Mouse (Mus musculus) liver, adult (tissue): ENCODE results near the gene Arnt.

Experiments used
- GATA4 ChIP-seq: IDR thresholded peaks from 2 replicates; pipeline ENCODE4 v1.6.1; 2014; ENCODE audit warnings: mild to moderate bottlenecking, low read length; ENCODE audit not compliant: insufficient replicate concordance

Gene Arnt

GRCm38 (mm10) chr3:95450915-95451314 lies 16.7 kb downstream of the Arnt start:
- no peak for TF ChIP-seq GATA4

GRCm38 (mm10) chr3:95456367-95456766 lies 22.2 kb downstream of the Arnt start:
- no peak for TF ChIP-seq GATA4

GRCm38 (mm10) chr3:95457758-95458157 lies 23.6 kb downstream of the Arnt start:
- TF ChIP-seq GATA4: no peak

- no peak for TF ChIP-seq GATA4
Measured at GRCm38 (mm10) chr3:95459381-95459780, 25.2 kb downstream of the Arnt start.

GRCm38 (mm10) chr3:95463852-95464251 lies 29.7 kb downstream of the Arnt start:
- no peak for TF ChIP-seq GATA4

GRCm38 (mm10) chr3:95478966-95479365 lies 44.8 kb downstream of the Arnt start:
- no peak for TF ChIP-seq GATA4

- TF ChIP-seq GATA4: no peak
Measured at GRCm38 (mm10) chr3:95486421-95486820, 52.2 kb downstream of the Arnt start.

- no peak for TF ChIP-seq GATA4
Measured at GRCm38 (mm10) chr3:95488679-95489078, 54.5 kb downstream of the Arnt start.

- no peak for TF ChIP-seq GATA4
Measured at GRCm38 (mm10) chr3:95490238-95490637, 56.0 kb downstream of the Arnt start.

- no peak for TF ChIP-seq GATA4
Measured at GRCm38 (mm10) chr3:95494342-95494741, 60.2 kb downstream of the Arnt start.

- no peak for TF ChIP-seq GATA4
Measured at GRCm38 (mm10) chr3:95498229-95498628, 64.0 kb downstream of the Arnt start.

- no peak for TF ChIP-seq GATA4
Measured at GRCm38 (mm10) chr3:95499024-95499423, 64.8 kb downstream of the Arnt start, which contains the start of gene Ctsk. Gene Ctsk (plus strand): TSS chr3:95499256.

- TF ChIP-seq GATA4: no peak
Measured at GRCm38 (mm10) chr3:95499496-95500140, 65.4 kb downstream of the Arnt start.

- no peak for TF ChIP-seq GATA4
Measured at GRCm38 (mm10) chr3:95502312-95502711, 68.1 kb downstream of the Arnt start.

- TF ChIP-seq GATA4: no peak
Measured at GRCm38 (mm10) chr3:95509348-95509747, 75.2 kb downstream of the Arnt start.

GRCm38 (mm10) chr3:95511611-95512180 lies 77.5 kb downstream of the Arnt start:
- TF ChIP-seq GATA4: no peak

GRCm38 (mm10) chr3:95516614-95517041 lies 82.4 kb downstream of the Arnt start:
- TF ChIP-seq GATA4: no peak

GRCm38 (mm10) chr3:95517493-95517898 lies 83.3 kb downstream of the Arnt start:
- peak; percentile 83; the same call in 1 of the 2 replicates for TF ChIP-seq GATA4

- TF ChIP-seq GATA4: no peak
Measured at GRCm38 (mm10) chr3:95518891-95519290, 84.7 kb downstream of the Arnt start.
